Mouse (Mus musculus) forebrain, embryonic 14.5 days (tissue): ENCODE results near the gene Glmp. TPM values are rescaled to one million over a fixed set of nuclear protein-coding genes. Genes with fewer than 3 reads are reported as not detected.

Source experiments
- polyA plus RNA-seq: library from polyadenylated mRNA; unstranded; fragments of >200 nt; fragmentation: Nextera tagmentation; extraction: Ambion mirVana; gene quantifications from 2 replicates; pipeline ENCODE4 v1.2.1, GENCODE M21; 2014

Gene Glmp
- polyA plus RNA-seq, 1 experiment from 2014 or later: 63.4 TPM

Other genes with a start within 250 kb of the Glmp start
- gene Ttc24, start 246.7 kb upstream of the Glmp start, polyA plus RNA-seq: not detected in 2 replicates
- gene Iqgap3, start 243.1 kb upstream of the Glmp start, polyA plus RNA-seq: 7.6 and 8.1 TPM in 2 replicates
- 17.3 and 20.4 TPM in 2 replicates for gene Mef2d, start 182.7 kb upstream of the Glmp start, polyA plus RNA-seq
- 0.25 TPM in 1 of 2 replicates, not detected in the other for gene Rhbg, start 70.3 kb upstream of the Glmp start, polyA plus RNA-seq
- 0.18 and 0.22 TPM in 2 replicates for gene Gm38392, start 37.8 kb upstream of the Glmp start, polyA plus RNA-seq
- 7.4 and 9.1 TPM in 2 replicates for gene Tsacc, start 28.0 kb upstream of the Glmp start, polyA plus RNA-seq
- 578 and 616 TPM in 2 replicates for gene Cct3, start 27.9 kb upstream of the Glmp start, polyA plus RNA-seq
- gene Tmem79, start 11.1 kb downstream of the Glmp start, polyA plus RNA-seq: 0.91 and 1.4 TPM in 2 replicates
- gene Smg5, start 11.2 kb downstream of the Glmp start, polyA plus RNA-seq: 36.0 and 44.8 TPM in 2 replicates
- 0.22 and 0.30 TPM in 2 replicates for gene Paqr6, start 39.6 kb downstream of the Glmp start, polyA plus RNA-seq
- gene Bglap3, start 47.7 kb downstream of the Glmp start, polyA plus RNA-seq: not detected in 2 replicates
- not detected in 2 replicates for gene Bglap2, start 53.7 kb downstream of the Glmp start, polyA plus RNA-seq
- gene Bglap, start 59.4 kb downstream of the Glmp start, polyA plus RNA-seq: not detected in 2 replicates
- gene Pmf1, start 85.3 kb downstream of the Glmp start, polyA plus RNA-seq: 63.2 and 70.6 TPM in 2 replicates
- gene Slc25a44, start 100.1 kb downstream of the Glmp start, polyA plus RNA-seq: 30.8 and 36.1 TPM in 2 replicates
- gene Sema4a, start 136.2 kb downstream of the Glmp start, polyA plus RNA-seq: 12.2 and 15.2 TPM in 2 replicates
- 18.0 and 28.5 TPM in 2 replicates for gene Lmna, start 184.9 kb downstream of the Glmp start, polyA plus RNA-seq
- 48.8 and 50.1 TPM in 2 replicates for gene Mex3a, start 207.4 kb downstream of the Glmp start, polyA plus RNA-seq
- gene Rab25, start 223.3 kb downstream of the Glmp start, polyA plus RNA-seq: not detected in 2 replicates
- 107 and 122 TPM in 2 replicates for gene Lamtor2, start 228.1 kb downstream of the Glmp start, polyA plus RNA-seq
- 40.5 and 43.3 TPM in 2 replicates for gene Ubqln4, start 228.7 kb downstream of the Glmp start, polyA plus RNA-seq